ENCODE assay signal across 27 mouse cellular contexts in genomic region chr12:117786621-117787020, GRCm38 (mm10). TPM values are rescaled to one million over a fixed set of nuclear protein-coding genes. Genes with fewer than 3 reads are reported as not detected.
"Had no signal": no experiment of that assay in that cellular context is flagged by ENCODE, and none has a peak within 500 bp of the region (broad histone marks: within the 10 kb centered on the region; RNA-seq: fewer than 3 reads in every experiment).

No protein-coding gene starts in this region.

- H3K9me3 ChIP-seq: heart, embryonic 12.5 days; hindbrain, embryonic 10.5 days; hindbrain, embryonic 12.5 days; kidney, embryonic 15.5 days; limb, embryonic 13.5 days; limb, embryonic 15.5 days; liver, embryonic 12.5 days had no signal

- H3K27me3 ChIP-seq: limb, embryonic 15.5 days had no signal

- H3K27ac ChIP-seq: gastrocnemius, adult 2 months; heart, adult 2 months; hindbrain, embryonic 10.5 days; hindbrain, embryonic 12.5 days; hindbrain, embryonic 14.5 days; kidney, embryonic 15.5 days; kidney, postnatal 0 days; limb, embryonic 13.5 days; limb, embryonic 15.5 days; liver, embryonic 12.5 days; liver, embryonic 14.5 days had no signal

- H3K9ac ChIP-seq: heart, embryonic 12.5 days; hindbrain, embryonic 12.5 days; hindbrain, embryonic 14.5 days; kidney, embryonic 15.5 days; limb, embryonic 13.5 days; limb, embryonic 15.5 days; liver, embryonic 12.5 days; liver, embryonic 14.5 days had no signal

- ATAC-seq: hindbrain, embryonic 16.5 days; inflammation-experienced regulatory T-cells, adult 6 months; intestine, embryonic 16.5 days; liver, embryonic 12.5 days had no signal

- H3K4me2 ChIP-seq: heart, embryonic 12.5 days; hindbrain, embryonic 12.5 days; hindbrain, embryonic 14.5 days; kidney, embryonic 15.5 days; limb, embryonic 13.5 days; limb, embryonic 15.5 days; liver, embryonic 12.5 days had no signal

- DNase-seq: gastrocnemius, adult 2 months; gastrocnemius, postnatal 10 days; gastrocnemius, postnatal 25 days; heart, adult 2 months; heart, postnatal 10 days; heart, postnatal 4 days; kidney, adult 11 months; kidney, adult 2 months; kidney, adult 9 months; kidney, postnatal 14 days; kidney, postnatal 36 days; layer of hippocampus, adult 9-11 months; layer of hippocampus, postnatal 36 days; left cerebral cortex, postnatal 4 days had no signal

- H3K4me1 ChIP-seq: liver, embryonic 12.5 days had no signal

- H3K36me3 ChIP-seq: heart, embryonic 12.5 days; hindbrain, embryonic 10.5 days; hindbrain, embryonic 12.5 days; kidney, embryonic 15.5 days; limb, embryonic 13.5 days; limb, embryonic 15.5 days; liver, embryonic 12.5 days had no signal

- H3K4me3 ChIP-seq: gastrocnemius, adult 2 months; heart, adult 2 months; heart, embryonic 12.5 days; hindbrain, embryonic 10.5 days; hindbrain, embryonic 12.5 days; kidney, embryonic 15.5 days; limb, embryonic 13.5 days; limb, embryonic 15.5 days; liver, embryonic 12.5 days had no signal

RNA-seq across cellular contexts. Expression of gene Cdca7l, which starts 17.5 kb away (rescaled TPM):
- total RNA-seq: gastrocnemius, adult 2 months had no signal
